In the genomic region with DNA sequence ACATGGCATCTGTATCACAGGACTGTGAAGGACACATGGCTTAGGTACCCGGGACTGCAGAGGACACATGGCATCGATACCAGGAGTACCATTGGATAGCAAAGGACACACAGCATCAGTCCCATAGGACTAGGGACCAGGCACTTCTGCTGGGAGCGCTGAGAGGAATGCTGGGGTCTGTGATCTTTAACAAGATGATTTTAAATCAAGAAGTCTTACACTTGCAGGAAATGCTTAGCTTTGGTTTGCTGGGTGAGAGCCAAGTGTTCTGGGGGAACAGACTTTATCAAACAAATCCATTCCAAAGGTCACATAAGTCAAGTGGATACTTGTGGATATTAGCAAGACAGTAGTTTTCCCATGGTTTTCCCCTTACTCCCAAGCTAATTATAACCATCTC, we compare ENCODE assay signal across 10 mouse cellular contexts.
A peak's percentile ranks its signal among the peaks of the same experiment; 100 is the strongest.
DNase-seq lines count a peak whose midpoint lies in the region; ATAC-seq and TF ChIP-seq lines count a peak whose summit lies in the region.
"Had no signal": no experiment of that assay in that cellular context is flagged by ENCODE, and none has a peak within 500 bp of the region (broad histone marks: within the 10 kb centered on the region; RNA-seq: fewer than 3 reads in every experiment).

No protein-coding gene starts in this region.

- peak; percentile 23 for DNase-seq in adrenal gland, postnatal 10 days
- DNase-seq in adrenal gland, adult 2 months = no peak
- DNase-seq in left cerebral cortex, adult 2 months (ENCODE audit: extremely low spot score in 1 of 2, low spot score in 2 of 2) = no peak
- no peak for DNase-seq in left cerebral cortex, adult 8-10 months (ENCODE audit: low spot score in 2 of 2)
- DNase-seq in kidney, adult 18-20 months = peak; percentile 45
- DNase-seq in limb, embryonic 11.5 days (ENCODE audit: low spot score) = no peak
- no peak for DNase-seq in cerebellum, adult 18-20 months
- DNase-seq in thymus, adult 18-20 months = no peak

- no peaks in the 10 kb centered on the region for H3K27me3 ChIP-seq in limb, embryonic 11.5 days (ENCODE audit: control insufficient read depth, insufficient read depth, low read length)
- H3K27me3 ChIP-seq: lung, embryonic 15.5 days had no signal

- 86% methylated on average over 3 of the region's 3 CpGs for WGBS in limb, embryonic 11.5 days

- intact Hi-C loops in left cerebral cortex, adult 2 months (cut with DNase I) = loop anchor here (10.0 kb wide), 1 partner anchor 287 kb away; no protein-coding TSS in a partner anchor

- H3K36me3 ChIP-seq in limb, embryonic 11.5 days (ENCODE audit: control insufficient read depth, insufficient read depth, low read length) = peaks cover 7% of the 10 kb centered on the region; the same call in 1 of the 2 replicates

- H3K9ac ChIP-seq in limb, embryonic 11.5 days (ENCODE audit: low read length) = no peak overlapping the region
- H3K9ac ChIP-seq: lung, embryonic 15.5 days had no signal

- ATAC-seq in limb, embryonic 11.5 days (ENCODE audit: insufficient number of reproducible peaks, low FRiP score, low TSS enrichment, low read depth) = no peak; the same call in 1 of the 2 replicates
- ATAC-seq: activated CD4-positive, CD25-positive, alpha-beta regulatory T cell, adult 4 months had no signal

- TF ChIP-seq CTCF in left cerebral cortex, adult 2 months (IDR thresholded peaks at IDR 0.05) = no peak

- H3K4me3 ChIP-seq in left cerebral cortex, adult 2 months = no peak overlapping the region
- H3K4me3 ChIP-seq in limb, embryonic 11.5 days (ENCODE audit: low read depth, low read length) = no peak overlapping the region
- H3K4me3 ChIP-seq: lung, embryonic 15.5 days had no signal

- no peaks in the 10 kb centered on the region for H3K9me3 ChIP-seq in limb, embryonic 11.5 days (ENCODE audit: control insufficient read depth, low read length)
- H3K9me3 ChIP-seq: lung, embryonic 15.5 days had no signal

- H3K27ac ChIP-seq in left cerebral cortex, adult 2 months = peak overlapping the region; percentile 52; the same call in 1 of the 2 replicates
- peak overlapping the region; percentile 75 for H3K27ac ChIP-seq in limb, embryonic 11.5 days (replicated peaks; ENCODE audit: low read depth, low read length)
- H3K27ac ChIP-seq: lung, embryonic 15.5 days had no signal

- no peak overlapping the region for H3K4me2 ChIP-seq in limb, embryonic 11.5 days (ENCODE audit: low read depth, severe bottlenecking)
- H3K4me2 ChIP-seq: lung, embryonic 15.5 days had no signal

- peaks cover 15% of the 10 kb centered on the region for H3K4me1 ChIP-seq in limb, embryonic 11.5 days (ENCODE audit: control insufficient read depth, insufficient read depth, low read length)

Comparison
In these comparisons a context has a peak if more than half of its experiments do, and no peak if none do; other contexts are left out.
1. DNase-seq: peak in adrenal gland, postnatal 10 days (single experiment) and kidney, adult 18-20 months (single experiment); none in adrenal gland, adult 2 months (single experiment), left cerebral cortex, adult 2 months (0 of 2), left cerebral cortex, adult 8-10 months (0 of 2), limb, embryonic 11.5 days (single experiment), cerebellum, adult 18-20 months (0 of 2) and thymus, adult 18-20 months (0 of 2).